Mouse (Mus musculus): ENCODE results near the gene Zdhhc20.

DNA sequence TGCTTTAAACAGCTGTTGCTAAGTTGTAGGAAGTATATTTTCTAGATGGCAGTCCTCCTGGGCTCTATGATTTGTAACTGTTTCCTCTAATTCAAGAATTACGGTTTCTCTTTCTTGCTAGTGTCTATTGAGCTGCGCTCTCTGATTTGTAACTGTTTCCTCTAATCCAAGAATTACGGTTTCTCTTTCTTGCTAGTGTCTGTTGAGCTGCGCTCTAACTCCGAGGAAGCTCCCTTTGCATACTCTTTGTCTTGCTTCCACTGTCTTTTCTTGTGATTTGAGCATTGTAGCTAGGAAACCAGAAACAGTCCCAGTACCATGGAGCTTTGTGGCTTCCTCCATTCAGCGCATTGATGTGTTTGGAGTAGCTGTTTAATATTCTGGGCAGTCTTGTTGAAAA, 25.3 kb upstream of the Zdhhc20 start:
- TF ChIP-seq CHD2 (IDR thresholded peaks at IDR 0.05; ENCODE audit: low read length) (no peak), MXI1 (IDR thresholded peaks at IDR 0.05; ENCODE audit: low read depth, low read length) (no peak), ETS1 (IDR thresholded peaks at IDR 0.05; ENCODE audit: low read depth, low read length) (no peak), GATA1 (IDR thresholded peaks at IDR 0.05; ENCODE audit: low read depth, low read length) (no peak), SIN3A (IDR thresholded peaks at IDR 0.05; ENCODE audit: low read length) (no peak), ELF1 (IDR thresholded peaks at IDR 0.05; ENCODE audit: low read depth, low read length) (no peak), NELFE (IDR thresholded peaks at IDR 0.05; ENCODE audit: low read depth, low read length) (no peak), POLR2A (IDR thresholded peaks at IDR 0.05; ENCODE audit: control insufficient read depth in 1 of 2, insufficient read depth in 1 of 2, low read depth in 1 of 2, low read length in 2 of 2, poor library complexity in 1 of 2) (no peak)

Measured in MEL (cell line).